Mouse (Mus musculus) c-Kit-positive CD71-positive TER-119-negative erythroid progenitor cells, embryonic 14.5 days (primary cell): ENCODE data around the gene Ehbp1.

Source experiments
- DNase-seq: peaks from one replicate; pipeline ENCODE4 v3.0.0-alpha.2; 2013; ENCODE audit warnings: low read depth

Gene Ehbp1

DNA sequence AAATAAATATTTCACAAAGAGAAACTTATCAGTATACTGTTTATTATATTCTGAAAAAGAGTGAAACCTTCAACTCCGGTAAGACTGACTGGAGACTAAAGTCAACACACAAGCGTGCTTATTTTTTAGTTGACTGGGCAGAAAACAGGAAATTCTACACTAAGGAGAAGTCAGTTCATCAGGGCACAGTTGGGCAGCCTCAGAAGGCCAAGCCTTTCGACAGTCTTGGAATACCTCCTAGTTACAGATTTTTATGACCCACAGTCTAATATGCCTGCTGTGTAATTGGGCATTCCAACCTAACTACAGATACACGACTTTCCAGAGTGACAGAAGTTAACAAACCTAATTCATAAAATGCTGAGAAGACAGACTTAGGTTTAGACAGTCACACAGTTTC lies 145.3 kb downstream of the Ehbp1 start:
- no peak for DNase-seq

GRCm38 (mm10) chr11:22194607-22195006 lies 147.5 kb downstream of the Ehbp1 start:
- DNase-seq: no peak

DNA sequence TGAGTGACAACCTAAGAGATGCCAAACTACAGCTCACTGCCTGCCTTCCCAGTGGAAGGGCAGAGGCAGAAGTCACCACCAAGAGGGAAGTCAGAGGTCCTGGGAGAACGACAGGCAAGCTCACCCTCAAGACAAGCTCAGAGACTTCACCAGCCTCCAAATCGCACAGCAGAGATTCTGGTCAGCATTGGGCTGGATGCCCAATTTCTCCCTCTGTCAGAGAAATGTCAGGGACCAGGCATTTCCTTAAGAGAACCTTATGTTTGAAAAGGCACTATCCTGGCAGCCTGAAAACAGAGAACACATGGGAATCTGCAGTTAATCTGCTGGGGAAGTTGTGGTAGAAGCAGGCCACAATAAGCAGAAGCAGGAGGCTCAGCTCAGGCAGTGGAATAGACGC lies 151.5 kb downstream of the Ehbp1 start:
- no peak for DNase-seq

GRCm38 (mm10) chr11:22189970-22190369 lies 152.1 kb downstream of the Ehbp1 start:
- no peak for DNase-seq

DNA sequence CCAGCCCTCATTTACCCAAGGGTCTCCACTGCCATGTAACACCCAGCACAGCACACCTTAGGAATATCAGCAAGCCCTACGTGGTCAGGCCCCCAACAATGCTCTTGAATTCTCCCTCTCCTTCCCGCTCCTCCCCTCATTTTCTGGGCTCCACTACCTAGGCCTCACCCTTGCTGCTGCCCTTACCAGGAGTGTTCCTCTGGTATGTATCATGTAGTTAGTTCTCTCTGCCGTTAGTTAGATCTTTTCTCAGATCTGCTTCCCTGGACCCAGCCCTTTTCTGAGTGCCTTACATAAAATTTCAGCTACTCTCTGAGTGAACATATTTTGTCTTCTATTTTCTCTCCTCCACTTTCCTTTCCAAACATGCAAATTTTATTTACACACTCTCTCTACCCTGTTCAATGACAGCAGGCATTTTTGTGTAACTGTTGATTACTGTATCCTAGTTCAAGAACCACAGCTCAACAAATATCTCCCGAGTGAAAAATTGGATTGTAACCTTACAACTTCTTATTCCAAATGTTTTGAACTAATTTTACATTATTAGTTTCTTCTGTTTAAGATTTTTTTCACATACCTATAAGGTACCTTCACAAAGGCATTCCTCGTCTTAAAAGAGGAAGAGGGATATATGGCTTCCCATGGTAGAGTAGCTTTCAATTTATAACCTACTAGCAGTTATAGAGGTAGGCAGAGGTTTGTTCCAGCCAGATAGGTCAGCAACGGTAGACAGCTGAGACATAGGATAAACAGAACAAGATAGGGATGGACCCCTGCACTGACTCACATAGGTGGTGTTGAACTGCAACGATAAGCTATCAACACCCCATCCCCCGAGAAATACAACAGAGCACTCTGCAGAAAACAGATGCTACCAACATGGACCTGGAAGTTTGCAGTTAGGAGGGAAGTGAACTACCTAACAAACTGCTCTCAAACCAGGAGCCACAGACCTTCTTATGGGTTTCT lies 160.3 kb downstream of the Ehbp1 start:
- DNase-seq: no peak

DNA sequence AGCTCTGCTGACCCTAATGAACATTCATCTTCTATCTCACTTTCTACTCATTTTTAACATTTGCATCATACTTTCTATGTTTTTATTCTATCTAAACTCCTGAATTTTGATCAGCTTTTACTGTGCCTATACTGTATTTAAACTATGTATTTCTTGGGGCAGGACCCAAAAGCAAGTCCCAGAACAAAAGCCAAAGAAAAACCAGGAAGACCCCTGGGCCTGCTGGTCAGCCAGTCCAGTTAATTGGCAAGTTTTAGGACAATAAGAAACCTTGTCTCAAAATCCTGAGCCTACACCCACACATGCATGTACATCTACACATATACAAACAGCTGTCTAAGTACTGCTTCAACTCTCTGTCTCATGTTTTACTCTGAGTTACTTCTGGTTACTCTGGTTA lies 161.9 kb downstream of the Ehbp1 start:
- no peak for DNase-seq

GRCm38 (mm10) chr11:22178569-22178968 lies 163.5 kb downstream of the Ehbp1 start:
- no peak for DNase-seq

GRCm38 (mm10) chr11:22174311-22174710 lies 167.8 kb downstream of the Ehbp1 start:
- no peak for DNase-seq

DNA sequence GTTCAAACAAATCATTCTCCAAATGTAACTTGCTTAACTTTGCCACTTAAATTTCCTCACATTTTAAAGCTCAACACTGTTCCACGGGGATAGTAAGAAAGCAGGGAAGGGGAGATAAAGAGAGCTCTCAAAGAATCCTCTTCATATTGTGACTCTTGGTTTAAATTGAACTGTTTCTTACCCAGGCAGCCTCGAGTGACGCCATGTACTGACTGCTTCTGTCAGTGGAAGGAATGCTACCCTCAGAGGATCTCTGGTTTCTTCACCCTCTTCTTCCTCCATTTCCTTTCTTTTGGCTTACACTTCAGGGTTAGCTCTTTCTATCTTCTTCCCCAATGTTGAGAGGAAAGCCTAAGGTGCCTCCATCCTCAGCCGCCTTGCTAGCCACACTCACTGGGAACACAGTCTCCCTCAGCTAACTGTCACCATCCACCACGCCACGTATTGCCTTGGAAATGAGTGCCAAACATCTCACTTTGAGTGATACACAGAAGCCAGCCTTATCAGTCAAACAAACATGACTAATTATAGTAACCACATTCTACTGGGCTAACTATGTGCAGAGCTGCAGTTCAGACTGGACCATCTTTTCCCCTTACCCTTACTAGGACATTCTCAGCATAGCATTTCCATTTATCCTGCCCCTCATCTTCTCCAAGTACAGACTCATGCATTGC lies 171.0 kb downstream of the Ehbp1 start:
- no peak for DNase-seq

DNA sequence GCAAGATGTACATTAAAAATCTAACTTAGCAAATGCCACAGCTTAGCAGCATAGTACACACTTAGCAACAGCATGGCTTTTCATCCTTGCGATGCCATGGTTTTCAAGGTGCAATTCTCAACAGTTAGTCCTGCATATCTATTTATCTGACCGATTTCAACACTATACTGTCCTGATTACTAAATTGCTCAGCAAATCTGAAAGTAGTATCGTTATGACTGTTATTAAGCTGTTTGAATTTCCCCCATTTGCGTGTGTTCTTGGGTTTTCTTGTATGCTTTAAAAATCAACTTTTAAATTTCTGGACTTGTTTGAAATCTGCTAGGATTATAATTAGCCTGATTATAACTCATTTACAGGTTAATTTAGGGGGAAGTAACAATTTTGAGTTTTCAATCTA lies 184.2 kb downstream of the Ehbp1 start:
- no peak for DNase-seq

GRCm38 (mm10) chr11:22156182-22156581 lies 185.9 kb downstream of the Ehbp1 start:
- DNase-seq: no peak

DNA sequence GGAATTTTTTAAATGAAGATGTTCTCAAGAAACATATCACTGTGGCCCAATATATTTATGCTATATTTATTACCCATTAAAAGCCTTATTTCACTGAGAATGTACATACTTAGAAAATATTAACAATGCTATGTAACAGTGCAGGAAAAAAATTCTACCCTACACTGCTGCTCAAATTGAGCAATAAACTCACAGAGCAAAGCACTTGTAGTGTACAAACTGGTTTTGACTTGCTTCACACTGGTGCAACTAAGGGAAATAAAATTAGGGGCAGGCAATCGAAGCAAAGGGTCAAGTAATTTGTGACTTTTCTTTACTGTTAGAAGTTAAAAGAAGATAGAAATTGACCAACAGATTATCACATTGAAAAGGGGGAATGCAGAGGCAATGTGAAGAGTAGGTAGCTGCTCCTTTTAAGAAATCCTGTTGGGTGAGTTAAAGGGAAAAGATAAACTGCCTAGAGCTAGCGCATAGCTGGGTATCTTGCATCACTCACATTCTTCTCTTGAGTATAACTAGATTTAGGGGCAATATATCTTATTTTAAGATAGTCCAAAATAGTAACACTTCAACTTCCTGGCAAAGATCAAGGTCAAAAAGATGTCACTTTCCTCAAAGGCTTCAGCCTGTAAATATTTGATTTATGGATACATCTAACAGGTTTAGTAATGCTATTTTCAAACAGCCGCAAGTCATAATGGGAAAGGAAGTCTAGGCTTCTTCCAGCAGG lies 186.6 kb downstream of the Ehbp1 start:
- DNase-seq: no peak

DNA sequence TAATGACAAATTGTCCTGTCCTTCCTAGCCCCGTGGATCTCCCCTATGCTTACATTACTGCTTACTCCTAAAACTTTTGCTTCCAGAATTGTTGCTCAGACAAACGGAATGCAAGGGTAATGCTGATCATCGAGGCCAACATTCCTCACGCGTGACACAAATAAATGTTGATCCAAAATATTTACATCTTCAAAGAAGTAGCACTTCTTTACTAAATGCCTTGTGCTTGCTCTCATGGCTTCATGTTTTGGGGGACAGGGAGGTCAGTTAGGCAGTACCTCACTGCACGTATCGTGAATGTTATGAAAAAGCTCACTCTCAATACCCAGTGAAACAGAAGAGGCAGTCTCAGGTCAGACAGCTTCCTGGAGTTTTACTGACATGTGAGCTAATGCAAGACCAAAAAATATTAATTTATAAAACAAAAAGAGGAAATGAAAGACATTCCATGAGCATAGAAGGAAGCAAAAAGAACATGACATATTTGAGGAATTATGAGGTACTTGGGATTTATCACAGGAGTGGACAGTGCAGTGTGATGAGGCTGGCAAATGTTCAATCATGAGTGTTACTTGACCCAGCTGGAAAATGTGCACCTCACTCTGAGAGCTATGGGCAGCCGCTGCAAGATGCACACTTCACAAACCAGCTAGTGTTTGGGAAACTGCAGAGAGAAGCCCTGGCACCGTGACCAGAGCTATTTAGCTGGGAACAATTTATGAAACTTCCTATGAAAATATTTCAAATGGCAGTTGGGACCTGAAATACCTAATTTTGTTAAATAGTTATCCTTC lies 187.4 kb downstream of the Ehbp1 start:
- DNase-seq: no peak

DNA sequence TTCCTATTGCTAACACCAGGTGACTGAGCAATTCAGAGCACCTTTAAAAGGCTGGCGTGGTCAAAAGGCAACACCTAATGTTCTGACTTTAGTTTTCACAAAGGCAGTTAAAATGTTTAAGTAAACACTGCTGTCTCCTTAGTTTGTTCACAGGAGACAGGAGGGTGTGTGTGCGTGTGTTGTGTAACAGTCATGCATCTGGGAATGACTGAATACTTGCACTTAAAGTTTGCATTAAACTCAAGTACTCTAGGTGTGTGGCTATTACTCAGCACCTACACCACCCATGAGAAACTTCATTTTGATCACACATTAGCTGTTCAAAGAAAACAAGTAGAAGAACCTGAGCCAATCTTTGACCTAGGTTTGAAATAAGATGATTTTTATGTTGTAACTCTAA lies 201.4 kb downstream of the Ehbp1 start:
- no peak for DNase-seq

DNA sequence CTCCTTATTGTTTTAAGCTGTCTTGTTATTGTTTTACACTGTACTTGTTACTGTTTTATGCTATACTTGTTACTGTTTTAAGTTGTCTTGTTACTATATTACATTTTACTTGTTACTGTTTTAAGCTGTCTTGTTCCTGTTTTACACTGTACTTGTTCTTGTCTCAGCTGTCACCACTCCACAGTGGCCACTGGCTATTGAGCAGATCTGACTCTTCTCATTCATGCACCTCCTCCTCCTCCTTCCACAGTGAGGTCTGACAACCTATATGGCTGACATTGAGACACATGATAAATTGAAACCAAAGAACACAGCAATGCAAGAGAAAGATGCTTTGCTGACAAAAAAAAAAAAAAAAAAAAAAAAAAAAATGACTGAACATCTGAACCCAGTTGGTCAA lies 203.6 kb downstream of the Ehbp1 start:
- no peak for DNase-seq

DNA sequence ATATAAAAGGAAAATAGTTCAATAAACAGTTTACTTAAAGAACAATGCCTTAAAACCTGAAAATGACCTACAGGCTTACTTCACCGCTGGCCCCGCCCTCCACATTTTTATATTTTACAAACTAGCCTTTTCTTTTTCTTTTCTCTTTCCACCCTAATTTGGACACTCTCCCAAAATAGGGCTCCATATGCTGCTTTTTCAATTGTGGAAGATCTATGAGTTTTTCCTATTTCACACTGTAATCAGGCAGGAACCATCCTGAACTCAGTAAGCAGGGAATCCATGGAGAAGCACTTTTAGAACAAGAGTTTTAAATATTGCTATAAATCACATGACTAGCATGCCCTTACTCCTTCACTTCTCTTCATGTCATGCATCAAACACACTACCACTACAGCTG lies 216.9 kb downstream of the Ehbp1 start:
- no peak for DNase-seq

- no peak for DNase-seq
These were observed 223.2 kb downstream of the Ehbp1 start for GRCm38 (mm10) chr11:22118853-22119252.

DNA sequence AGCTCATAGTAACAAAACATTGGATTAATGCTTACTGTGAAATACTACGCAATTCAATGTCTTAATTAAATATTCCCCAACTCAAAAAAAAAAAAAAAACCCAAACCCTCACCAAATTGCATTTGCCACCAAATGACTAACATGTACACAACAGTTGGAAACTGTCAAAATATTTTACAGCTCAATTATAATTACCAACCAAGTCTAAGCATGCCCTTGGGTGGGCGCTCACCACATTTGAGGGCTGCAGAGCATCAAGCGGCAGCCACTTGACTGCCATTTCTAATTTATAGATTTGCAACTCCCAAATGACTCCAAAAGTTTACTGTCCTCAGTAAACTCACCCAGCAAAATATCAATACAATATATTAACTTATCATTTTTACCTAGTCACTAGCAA lies 229.9 kb downstream of the Ehbp1 start:
- no peak for DNase-seq

- DNase-seq: no peak
These were observed 252.7 kb downstream of the Ehbp1 start for GRCm38 (mm10) chr11:22089346-22089745.

GRCm38 (mm10) chr11:22063352-22063751 lies 278.7 kb downstream of the Ehbp1 start:
- no peak for DNase-seq

GRCm38 (mm10) chr11:22061660-22062059 lies 280.4 kb downstream of the Ehbp1 start:
- no peak for DNase-seq

GRCm38 (mm10) chr11:22057538-22057937 lies 284.6 kb downstream of the Ehbp1 start:
- no peak for DNase-seq
